Mouse (Mus musculus): ENCODE data around the gene Cd163l1.

Gene Cd163l1

GRCm38 (mm10) chr7:140217967-140218366 is at the start of gene Cd163l1:
Gene Cd163l1 (plus strand): TSS chr7:140218267.
- DNase-seq (ENCODE audit: low spot score) = no peak

GRCm38 (mm10) chr7:140169386-140169785 is 48.7 kb upstream of the Cd163l1 start:
- no peak for DNase-seq (ENCODE audit: low spot score)

- no peak for DNase-seq (ENCODE audit: low spot score)
These were observed 47.2 kb upstream of the Cd163l1 start for GRCm38 (mm10) chr7:140170863-140171262.

- no peak for DNase-seq (ENCODE audit: low spot score)
These were observed 45.1 kb upstream of the Cd163l1 start, which contains the start of gene Olfr523 for GRCm38 (mm10) chr7:140172936-140173335. Gene Olfr523 (plus strand): TSS chr7:140173217.

- no peak for DNase-seq (ENCODE audit: low spot score)
These were observed 38.9 kb upstream of the Cd163l1 start for GRCm38 (mm10) chr7:140179176-140179575.

GRCm38 (mm10) chr7:140180692-140181091 is 37.4 kb upstream of the Cd163l1 start:
- DNase-seq (ENCODE audit: low spot score) = no peak

- no peak for DNase-seq (ENCODE audit: low spot score)
These were observed 33.9 kb upstream of the Cd163l1 start for GRCm38 (mm10) chr7:140184206-140184605.

- peak; percentile 28 for DNase-seq (ENCODE audit: low spot score)
These were observed 31.1 kb upstream of the Cd163l1 start for GRCm38 (mm10) chr7:140186646-140187620.

- no peak for DNase-seq (ENCODE audit: low spot score)
These were observed 30.2 kb upstream of the Cd163l1 start for GRCm38 (mm10) chr7:140187721-140188390.

- no peak for DNase-seq (ENCODE audit: low spot score)
These were observed 29.4 kb upstream of the Cd163l1 start for GRCm38 (mm10) chr7:140188391-140189328.

- no peak for DNase-seq (ENCODE audit: low spot score)
These were observed 27.6 kb upstream of the Cd163l1 start for GRCm38 (mm10) chr7:140190435-140190834.

GRCm38 (mm10) chr7:140192445-140192844 is 25.6 kb upstream of the Cd163l1 start:
- DNase-seq (ENCODE audit: low spot score) = no peak

- DNase-seq (ENCODE audit: low spot score) = no peak
These were observed 25.2 kb upstream of the Cd163l1 start for GRCm38 (mm10) chr7:140192851-140193250.

- no peak for DNase-seq (ENCODE audit: low spot score)
These were observed 24.0 kb upstream of the Cd163l1 start for GRCm38 (mm10) chr7:140194031-140194430.

- DNase-seq (ENCODE audit: low spot score) = no peak
These were observed 22.1 kb upstream of the Cd163l1 start for GRCm38 (mm10) chr7:140196002-140196401.

- no peak for DNase-seq (ENCODE audit: low spot score)
These were observed 17.0 kb upstream of the Cd163l1 start for GRCm38 (mm10) chr7:140201090-140201489.

- no peak for DNase-seq (ENCODE audit: low spot score)
These were observed 12.2 kb upstream of the Cd163l1 start, which contains the start of gene Olfr524 for GRCm38 (mm10) chr7:140205864-140206263. Gene Olfr524 (minus strand): TSS chr7:140205964.

GRCm38 (mm10) chr7:140206904-140207303 is 11.2 kb upstream of the Cd163l1 start:
- DNase-seq (ENCODE audit: low spot score) = no peak

GRCm38 (mm10) chr7:140208153-140208552 is 9.9 kb upstream of the Cd163l1 start:
- no peak for DNase-seq (ENCODE audit: low spot score)

GRCm38 (mm10) chr7:140208677-140209076 is 9.4 kb upstream of the Cd163l1 start:
- DNase-seq (ENCODE audit: low spot score) = no peak

- DNase-seq (ENCODE audit: low spot score) = no peak
These were observed 4.2 kb upstream of the Cd163l1 start for GRCm38 (mm10) chr7:140213841-140214240.

- no peak for DNase-seq (ENCODE audit: low spot score)
These were observed 1.2 kb downstream of the Cd163l1 start for GRCm38 (mm10) chr7:140219268-140219667.
